Mouse (Mus musculus): ENCODE data around the gene Cpne7.

The Cpne7 gene

DNA sequence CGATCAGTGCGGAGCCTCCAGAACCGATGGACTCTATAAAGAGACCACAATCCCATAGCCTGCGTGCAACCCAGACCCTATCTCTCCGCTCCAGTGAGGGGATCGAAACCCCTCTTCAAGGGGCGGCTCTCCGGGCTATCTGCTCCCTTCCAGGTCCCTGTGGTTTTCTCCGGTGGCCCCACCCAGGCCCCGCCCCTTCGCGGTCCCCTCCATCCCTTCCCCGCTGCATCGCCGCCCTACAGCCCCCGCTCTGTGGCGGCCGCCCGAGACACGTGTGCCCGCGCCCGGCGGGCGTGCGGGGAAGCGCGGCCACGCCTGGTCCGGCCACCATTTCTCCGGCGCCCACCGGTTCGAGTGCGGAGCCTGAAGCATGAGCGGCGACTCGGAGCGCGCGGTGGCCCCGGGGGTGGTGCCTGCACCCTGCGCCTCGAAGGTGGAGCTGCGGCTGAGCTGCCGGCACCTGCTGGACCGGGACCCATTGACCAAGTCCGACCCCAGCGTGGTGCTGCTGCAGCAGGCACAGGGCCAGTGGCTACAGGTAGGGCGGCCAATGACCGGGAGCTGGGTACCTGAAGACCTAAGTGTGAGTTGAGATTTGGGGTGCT, at the start of gene Cpne7:
Gene Cpne7 (plus strand): TSS at position 248 of the 605 bp plus-strand sequence.
- DNase-seq (ENCODE audit: extremely low read depth, insufficient read length, low spot score), result no peak

DNA sequence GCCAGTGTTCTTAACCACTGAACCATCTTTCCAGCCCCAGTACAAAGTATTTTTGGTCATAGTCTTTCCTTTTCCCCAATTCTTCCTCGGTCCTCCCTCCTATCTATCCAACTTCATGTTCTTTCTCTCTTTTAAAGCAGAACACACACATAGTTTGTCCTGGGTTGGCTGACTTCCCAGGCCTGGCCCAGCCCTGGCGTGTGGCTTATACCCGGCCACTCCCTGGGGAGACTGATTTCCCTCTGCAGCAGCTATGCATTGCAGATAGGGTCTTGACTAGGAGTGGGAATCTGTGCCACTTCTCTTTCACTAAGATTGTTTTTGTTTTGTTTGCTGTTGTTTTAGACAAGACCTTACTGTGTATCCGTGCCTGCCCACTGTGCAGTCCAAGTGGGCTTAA, 46.0 kb upstream of the Cpne7 start:
- DNase-seq (ENCODE audit: extremely low read depth, insufficient read length, low spot score), result peak; percentile 52

DNA sequence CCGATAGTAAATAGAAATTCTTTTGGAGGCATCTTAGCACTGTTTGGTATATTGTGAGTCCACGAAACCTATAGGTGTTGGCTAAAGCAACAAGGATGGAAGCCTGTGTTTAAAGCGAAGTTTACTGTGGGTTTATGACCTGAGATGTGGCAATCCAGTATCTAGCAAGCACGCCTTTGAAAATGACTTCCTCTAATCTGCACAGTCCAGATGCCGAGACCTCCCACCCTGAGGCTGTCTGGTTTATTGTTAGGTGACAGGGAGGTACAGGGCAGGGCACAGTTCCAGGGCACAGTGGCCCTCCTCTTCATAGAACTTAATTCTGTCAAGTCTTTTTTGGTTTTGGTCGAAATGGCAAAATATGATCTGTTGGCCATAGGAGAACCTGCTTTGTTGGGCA, 40.0 kb upstream of the Cpne7 start:
- DNase-seq (ENCODE audit: extremely low read depth, insufficient read length, low spot score), result no peak

DNA sequence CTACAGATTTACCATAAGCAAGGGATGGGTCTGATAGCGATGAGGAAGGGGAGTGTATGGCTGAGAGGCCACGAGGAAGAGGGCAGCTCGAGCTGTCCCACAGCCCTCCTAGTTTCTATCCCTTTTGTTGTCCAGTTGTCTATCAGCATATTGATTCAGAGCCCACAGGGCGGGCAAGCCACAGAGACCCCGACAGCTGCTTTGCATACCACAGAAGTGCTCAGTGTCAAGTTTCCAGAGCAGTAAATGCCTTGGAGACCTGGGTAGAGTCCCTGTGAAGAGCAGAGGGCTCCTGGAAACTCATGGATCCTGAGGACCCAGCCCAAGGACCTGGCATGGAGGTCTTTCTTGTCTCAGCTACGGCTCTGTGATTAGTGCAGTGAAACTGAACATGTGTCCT, 34.2 kb upstream of the Cpne7 start:
- no peak for DNase-seq (ENCODE audit: extremely low read depth, insufficient read length, low spot score)

DNA sequence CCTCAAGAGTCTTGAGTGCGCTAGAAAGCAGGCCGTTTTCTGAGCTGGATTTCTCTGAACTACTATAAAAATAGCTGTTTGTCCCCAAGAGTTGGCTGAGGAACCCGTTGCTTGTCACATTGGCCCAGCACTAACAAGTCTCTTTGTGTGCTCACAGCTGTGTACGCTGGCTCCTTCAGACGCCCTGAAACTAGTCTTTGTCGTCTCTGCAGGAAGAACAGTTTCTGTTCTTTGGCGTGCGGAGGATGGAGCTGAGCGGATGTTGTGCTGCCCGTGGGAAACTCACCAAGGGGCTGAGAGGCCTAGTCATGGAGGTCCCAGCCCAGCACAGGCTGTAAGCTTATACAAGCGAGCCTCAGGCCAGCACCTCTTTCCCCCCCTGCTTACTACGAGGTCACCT, 33.6 kb upstream of the Cpne7 start:
- no peak for DNase-seq (ENCODE audit: extremely low read depth, insufficient read length, low spot score)

DNA sequence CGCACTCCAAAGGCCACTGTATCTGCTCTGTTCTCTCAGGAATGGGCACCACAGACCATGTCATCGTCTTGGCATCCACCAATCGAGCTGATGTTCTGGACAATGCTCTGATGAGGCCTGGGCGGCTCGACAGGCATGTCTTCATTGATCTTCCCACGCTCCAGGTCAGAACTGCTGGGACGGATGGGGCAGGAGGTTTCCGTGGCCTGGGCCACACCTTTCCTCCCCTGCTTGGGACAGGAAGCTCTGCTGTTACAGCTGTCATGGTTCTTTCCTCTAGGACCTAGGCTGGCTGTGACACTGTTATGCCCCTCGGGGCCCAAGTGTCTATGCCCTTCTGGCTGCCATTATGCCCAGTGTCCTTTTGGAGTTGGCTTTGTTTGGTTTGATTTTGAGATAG, 29.9 kb upstream of the Cpne7 start:
- no peak for DNase-seq (ENCODE audit: extremely low read depth, insufficient read length, low spot score)

DNA sequence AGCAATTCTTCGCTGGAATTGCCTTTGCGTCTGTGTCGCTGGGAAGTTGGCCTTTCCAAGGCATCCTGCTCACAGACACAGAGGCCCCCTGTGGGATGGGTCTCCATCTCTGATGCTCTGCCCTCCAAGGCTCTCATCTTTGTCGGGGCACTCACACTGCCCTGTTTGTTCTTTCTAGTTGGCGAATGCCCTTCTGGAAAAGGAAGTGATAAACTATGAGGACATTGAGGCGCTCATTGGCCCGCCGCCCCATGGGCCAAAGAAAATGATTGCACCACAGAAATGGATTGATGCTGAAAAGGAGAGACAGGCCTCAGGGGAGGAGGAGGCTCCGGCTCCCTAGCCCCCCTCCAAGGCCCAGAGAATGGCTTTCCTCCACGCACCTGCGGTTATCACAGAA, 20.0 kb upstream of the Cpne7 start:
- DNase-seq (ENCODE audit: extremely low read depth, insufficient read length, low spot score), result no peak

DNA sequence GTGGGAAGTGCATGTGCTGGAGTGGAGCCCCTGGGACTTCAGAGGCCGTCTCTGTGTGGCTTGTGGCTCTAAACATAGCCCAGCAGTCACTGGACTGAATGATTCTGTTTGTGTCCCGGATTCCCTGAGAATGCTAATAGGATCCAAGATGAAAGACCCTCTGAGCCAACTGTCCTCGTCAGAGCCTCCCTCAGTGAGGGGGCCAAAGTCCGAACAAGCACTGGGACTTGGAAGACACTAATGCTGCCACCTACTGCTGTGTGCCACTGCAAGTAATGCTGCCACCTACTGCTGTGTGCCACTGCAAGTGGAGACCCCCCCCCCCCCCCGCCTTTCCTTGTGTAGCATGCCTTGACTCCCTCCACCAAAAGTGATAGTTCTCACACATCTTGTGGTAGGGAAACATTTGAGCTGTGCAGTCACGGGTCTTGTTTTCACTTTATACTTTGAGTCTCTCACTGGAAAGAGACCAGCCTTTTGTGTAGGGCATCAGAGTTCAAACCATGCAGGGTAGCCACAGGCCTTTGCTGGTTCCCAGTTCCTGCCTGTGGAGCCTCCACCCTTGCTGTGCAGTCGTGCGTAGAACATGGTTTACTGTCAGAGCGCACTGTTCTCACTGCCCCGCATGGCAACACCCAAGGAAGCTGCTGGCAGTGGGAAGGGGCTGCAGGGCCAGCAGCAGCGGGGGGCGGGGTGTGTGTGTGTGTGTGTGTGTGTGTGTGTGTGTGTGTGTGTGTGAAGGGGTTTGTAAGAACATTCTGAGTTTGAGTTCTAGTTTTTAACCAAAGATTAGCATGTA, 19.2 kb upstream of the Cpne7 start:
- DNase-seq (ENCODE audit: extremely low read depth, insufficient read length, low spot score), result no peak

DNA sequence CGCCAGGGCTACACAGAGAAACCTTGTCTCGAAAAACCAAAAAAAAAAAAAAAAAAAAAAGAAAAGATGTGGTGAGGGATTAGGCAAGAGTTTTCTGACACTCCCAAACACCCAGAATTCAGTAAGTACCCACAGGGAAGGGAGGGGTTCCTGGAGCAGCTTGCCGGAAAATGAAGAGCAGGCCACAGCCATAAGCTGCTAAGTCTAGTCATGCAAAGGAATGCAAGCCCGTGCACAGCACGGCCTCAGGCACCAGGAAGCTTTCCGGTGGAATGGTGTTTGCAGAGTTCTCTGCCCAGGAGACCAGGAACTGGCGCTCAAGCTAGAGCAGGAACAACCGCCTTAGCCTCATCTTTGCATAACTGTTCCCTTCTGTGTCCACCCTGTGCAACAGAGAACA, 16.9 kb upstream of the Cpne7 start:
- DNase-seq (ENCODE audit: extremely low read depth, insufficient read length, low spot score), result peak; percentile 77

DNA sequence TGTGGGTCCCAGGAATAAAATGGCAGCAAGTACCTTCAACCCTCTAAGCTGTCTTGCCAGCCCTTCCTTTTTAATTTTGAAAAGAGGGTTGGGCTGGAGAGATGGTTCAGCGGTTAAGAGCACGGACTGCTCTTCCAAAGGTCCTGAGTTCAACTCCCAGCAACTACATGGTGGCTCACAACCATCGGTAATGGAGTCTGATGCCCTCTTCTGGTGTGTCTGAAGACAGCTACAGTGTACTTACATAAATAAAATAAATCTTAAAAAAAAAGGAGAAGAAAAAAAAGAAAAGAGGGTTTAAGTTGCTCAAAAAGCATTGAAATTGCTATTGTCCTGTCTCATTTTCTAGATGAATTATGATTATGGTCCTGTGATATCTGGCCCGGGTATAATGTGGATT, 15.9 kb upstream of the Cpne7 start:
- DNase-seq (ENCODE audit: extremely low read depth, insufficient read length, low spot score), result no peak

DNA sequence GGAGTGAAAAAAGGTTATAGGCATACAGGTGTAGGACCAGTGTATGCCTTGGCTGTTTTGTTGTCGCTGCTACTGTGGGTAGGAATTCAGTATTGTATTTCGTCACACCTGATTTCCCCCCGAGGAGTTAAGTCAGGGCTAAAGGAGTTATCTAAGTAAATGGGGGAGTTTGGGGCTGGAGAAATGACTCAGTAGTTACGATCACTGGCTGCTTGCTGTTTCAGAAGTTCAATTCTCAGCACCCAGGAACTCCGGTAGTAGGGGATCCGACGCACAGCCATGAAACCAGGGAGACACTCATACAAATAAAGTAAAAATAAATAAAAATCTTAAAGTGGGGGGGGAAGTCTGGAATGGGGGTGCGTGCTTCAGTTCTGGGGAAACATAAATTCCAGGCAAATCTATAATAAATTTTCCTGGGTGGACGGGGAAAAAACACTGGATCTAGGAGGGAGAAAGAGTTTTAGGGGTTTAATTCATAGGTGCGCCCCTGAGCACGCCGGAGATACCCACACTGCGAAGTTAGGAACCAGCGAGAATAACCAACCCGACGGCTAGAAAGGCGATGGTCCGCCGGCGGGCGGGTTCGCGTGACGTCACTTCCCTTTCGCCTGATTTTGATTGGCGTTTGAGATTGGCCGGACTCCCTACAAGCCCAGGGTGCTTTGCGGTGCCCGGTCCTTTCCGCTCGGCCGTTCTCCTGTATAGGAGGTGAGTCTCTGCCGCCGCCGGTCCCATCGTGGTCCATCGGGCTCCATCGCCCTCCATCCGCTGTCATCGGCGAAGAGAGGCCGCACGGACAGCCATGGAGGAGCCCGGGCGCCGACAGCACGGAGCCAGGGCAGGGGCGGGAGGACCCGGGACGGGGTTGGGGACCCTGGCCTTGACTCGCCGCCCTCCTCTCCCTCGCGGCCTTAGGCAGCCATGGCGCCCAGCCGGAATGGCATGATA, 15.2 kb upstream of the Cpne7 start, which contains the start of gene Rpl13:
Gene Rpl13 (plus strand): TSS at position 616 of the 951 bp plus-strand sequence.
- DNase-seq (ENCODE audit: extremely low read depth, insufficient read length, low spot score), result peak; percentile 95

DNA sequence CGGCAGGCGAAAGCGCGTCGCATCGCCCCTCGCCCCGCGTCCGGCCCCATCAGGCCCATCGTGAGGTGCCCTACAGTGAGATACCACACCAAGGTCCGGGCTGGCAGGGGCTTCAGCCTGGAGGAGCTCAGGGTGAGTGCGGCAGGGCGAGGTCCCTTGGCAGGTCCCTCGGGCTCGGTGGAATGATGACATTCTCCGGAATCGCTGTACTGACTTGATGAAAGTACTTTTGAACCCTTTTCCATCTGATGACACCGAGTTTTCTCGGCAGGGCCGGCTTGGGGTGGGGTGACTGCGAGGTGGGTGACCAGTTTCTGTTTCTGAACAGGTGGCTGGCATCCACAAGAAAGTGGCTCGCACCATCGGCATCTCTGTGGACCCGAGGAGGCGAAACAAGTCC, 14.3 kb upstream of the Cpne7 start:
- peak; percentile 48 for DNase-seq (ENCODE audit: extremely low read depth, insufficient read length, low spot score)

DNA sequence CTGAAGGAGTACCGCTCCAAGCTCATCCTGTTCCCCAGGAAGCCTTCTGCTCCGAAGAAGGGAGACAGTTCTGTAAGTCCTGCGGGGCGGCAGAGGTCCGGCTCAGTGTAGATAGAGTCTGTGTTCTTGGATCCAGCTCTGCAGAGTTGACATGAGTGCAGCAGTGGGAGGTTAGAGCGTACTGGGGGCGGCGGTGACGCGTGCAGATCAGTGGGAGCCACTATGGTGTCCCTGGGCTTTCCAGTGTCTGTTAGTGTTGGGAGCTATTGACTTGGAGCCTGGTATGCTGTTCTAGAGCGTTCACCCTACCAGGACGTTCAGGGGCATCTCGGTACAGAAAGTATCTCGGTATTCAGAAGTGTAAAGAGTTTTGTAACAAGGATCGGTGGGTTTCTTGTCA, 13.9 kb upstream of the Cpne7 start:
- peak; percentile 30 for DNase-seq (ENCODE audit: extremely low read depth, insufficient read length, low spot score)

DNA sequence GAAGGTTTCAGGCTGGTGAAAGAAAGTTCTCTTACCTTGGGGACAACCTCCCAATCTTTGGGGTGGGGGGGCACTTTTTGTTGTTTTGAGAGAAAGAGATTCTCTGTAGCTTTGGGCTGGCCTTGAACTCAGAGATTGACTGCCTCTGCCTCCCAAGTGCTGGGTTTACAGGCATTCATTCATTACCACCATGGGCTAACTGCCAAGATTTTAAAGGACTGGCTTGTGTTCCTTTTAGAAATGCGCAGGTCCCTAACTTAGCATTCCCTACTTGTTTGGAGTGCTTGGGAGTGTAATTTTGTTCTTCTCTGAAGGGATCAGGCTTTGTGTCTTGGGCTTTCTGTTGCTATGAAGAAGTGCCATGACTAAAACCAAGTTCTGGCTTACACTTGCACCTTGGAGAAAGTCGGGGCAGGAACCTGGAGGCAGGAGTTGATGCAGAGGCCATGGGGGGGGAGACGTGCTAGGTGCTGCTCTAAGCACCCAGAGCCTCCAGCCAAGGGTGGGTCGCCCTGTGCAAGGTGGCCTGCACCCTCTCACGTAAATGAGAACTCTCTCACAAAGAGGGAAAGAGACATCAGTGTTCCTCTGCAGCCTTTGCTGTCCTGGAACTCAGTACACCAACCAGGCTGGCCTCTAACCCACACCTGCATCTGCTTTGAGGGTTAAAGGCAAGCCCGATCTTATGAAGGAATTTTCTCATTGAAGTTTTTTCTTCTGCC, 13.0 kb upstream of the Cpne7 start:
- peak; percentile 28 for DNase-seq (ENCODE audit: extremely low read depth, insufficient read length, low spot score)

DNA sequence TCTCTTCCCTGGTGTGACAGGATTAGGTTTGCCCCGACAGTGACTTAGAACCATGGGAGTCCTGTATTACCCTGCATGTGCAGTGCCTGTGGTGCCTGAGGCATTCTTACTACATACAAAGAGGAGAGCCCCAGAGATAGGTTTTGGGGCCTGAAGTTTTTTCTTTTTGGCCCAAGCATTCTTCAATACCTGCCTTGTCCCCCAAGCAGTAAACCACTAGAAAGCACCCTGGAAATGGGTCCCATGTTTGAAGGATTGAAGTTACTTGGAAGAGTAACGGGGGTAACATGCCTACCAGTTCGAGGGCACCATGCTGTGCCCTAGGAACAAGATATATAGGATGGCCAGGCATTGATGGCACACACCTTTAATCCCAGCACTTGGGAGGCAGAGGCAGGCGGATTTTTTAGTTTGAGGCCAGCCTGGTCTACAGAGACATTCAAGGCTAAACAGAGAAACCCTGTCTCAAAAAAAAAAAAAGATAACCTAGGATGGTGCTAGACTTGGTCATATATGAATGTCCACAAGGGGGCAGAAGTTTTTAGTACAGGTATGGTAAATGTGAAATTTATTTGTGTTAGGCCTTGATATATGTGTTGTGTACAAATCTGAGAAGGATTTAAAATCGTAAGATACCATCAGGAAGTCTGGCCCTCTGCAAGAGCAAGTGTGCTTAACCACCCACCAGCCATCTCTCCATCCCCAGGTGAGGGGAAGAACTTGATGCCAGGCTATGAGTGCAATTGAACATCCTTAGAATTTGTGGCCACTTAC, 11.4 kb upstream of the Cpne7 start:
- peak; percentile 46 for DNase-seq (ENCODE audit: extremely low read depth, insufficient read length, low spot score)

DNA sequence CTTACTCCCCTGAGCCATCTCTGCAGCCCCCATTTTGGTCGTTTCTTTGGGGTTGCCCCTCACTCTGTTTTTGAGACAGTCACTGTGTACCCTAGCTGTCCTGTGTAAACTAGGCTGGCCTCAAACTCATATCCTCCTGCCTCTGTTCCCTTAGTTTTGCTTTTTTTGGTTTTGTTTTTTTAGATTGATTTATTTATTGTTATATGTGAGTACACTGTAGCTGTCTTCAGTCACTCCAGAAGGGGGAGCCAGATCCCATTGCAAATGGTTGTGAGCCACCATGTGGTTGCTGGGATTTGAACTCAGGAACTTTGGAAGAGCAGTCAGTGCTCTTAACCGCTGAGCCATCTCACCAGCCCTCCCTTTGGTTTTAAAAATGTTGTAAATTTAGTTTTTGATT, 10.6 kb upstream of the Cpne7 start:
- DNase-seq (ENCODE audit: extremely low read depth, insufficient read length, low spot score), result peak; percentile 42

DNA sequence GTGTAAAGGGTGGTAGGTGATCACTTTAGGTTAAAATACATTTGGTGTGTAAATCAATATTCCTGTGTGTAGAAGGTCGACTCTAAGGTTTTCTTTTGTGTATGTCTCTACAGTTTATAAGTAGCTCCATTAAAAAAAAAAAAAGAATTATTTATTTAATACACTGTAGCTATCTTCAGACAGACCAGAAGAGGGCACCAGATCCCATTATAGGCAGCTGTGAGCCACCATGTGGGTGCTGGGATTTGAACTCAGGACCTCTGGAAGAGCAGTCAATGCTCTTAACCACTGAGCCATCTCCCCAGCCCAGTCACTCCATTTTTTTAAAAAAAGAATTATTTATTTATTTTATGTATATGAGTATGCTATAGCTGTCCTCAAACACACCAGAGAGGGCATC, 9.2 kb upstream of the Cpne7 start:
- DNase-seq (ENCODE audit: extremely low read depth, insufficient read length, low spot score), result no peak

DNA sequence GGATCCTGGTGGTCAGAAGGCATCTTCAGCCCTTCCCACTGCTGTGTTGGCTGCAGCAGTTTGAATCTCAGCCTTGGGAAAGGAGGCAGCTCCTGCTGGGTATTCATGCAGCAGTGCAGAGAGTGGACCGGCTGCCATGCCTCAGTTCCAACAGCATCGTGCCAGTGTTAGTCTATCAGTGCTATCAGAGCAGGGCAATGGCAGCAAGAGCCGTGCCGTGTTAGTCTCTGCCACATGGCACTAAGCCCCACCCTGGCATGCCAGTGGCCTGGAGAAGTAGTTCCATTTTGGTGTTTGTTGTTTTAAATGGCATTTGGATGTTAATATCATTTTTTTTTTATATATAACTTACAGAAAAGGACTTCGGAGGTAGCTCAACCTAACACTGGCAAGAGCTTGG, 8.2 kb upstream of the Cpne7 start:
- DNase-seq (ENCODE audit: extremely low read depth, insufficient read length, low spot score), result no peak

DNA sequence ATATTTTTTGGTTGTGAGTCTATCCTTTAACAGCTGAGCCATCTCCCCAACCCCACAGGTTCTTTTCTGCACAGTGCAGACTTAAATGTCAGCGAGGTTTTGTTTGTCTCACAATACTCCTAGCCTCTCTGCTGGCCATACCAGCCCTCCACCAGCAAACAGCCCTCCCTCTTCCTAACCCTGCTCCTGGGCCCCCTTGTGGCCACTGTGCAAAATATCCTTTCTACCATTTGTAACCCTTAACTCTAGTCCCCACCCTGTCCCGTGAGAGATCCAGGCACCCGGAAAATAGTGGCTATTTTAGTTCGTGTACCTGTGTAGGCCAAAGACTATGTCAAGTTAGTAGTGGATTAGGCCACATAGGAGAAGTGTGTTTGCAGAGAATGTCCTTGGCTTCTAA, 6.5 kb upstream of the Cpne7 start:
- DNase-seq (ENCODE audit: extremely low read depth, insufficient read length, low spot score), result no peak

DNA sequence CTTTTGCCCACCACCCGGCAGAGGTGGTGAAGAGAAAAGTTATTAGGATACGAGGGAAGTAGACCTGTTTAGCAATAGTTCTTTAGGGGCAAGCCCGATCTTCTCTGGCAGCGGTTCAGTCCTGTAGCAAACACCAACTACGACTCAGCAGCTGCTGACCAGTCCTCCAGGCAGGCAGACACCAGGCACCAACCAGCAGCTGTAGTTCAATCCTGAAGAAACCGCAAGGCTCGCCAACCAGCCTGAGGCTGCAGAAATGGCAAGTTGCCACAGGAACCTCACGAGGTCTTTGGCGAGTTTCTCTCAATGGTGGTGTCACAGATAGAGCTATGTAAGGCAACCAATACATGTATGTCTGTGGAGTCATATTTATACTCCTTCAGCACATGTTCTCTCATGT, 4.3 kb upstream of the Cpne7 start:
- peak; percentile 58 for DNase-seq (ENCODE audit: extremely low read depth, insufficient read length, low spot score)
